Mouse (Mus musculus): ENCODE results near the gene Edn2.

- TF ChIP-seq CTCF (IDR thresholded peaks at IDR 0.05; ENCODE audit: low read depth, low read length) (no peak), POLR2A (IDR thresholded peaks at IDR 0.05; ENCODE audit: extremely low read depth, insufficient read depth, low read length) (no peak)
These were observed 34.0 kb downstream of the Edn2 start for GRCm38 (mm10) chr4:120194965-120195364.

All from liver, adult 2 months (tissue).